Mouse (Mus musculus): ENCODE data around the gene Prkce. TPM values are rescaled to one million over a fixed set of nuclear protein-coding genes. Genes with fewer than 3 reads are reported as not detected.
A peak's percentile ranks its signal among the peaks of the same experiment; 100 is the strongest.

Prkce gene
- polyA plus RNA-seq, 1 experiment from 2014 or later, result 6.8 TPM

- no peaks in the 10 kb centered on the region for H3K27me3 ChIP-seq
- H3K9ac ChIP-seq, result no peak overlapping the region
- peak; percentile 50 for ATAC-seq (replicated peaks; ENCODE audit: low FRiP score)
- H3K36me3 ChIP-seq, result no peaks in the 10 kb centered on the region
- peak overlapping the region; percentile 75 for H3K27ac ChIP-seq
- WGBS, result 49% methylated on average over 4 of the region's 4 CpGs
- H3K4me1 ChIP-seq, result peaks cover 26% of the 10 kb centered on the region
- no peak overlapping the region for H3K4me3 ChIP-seq (replicated peaks)
- no peaks in the 10 kb centered on the region for H3K9me3 ChIP-seq (replicated peaks)
- no peak overlapping the region for H3K4me2 ChIP-seq
Observed at GRCm38 (mm10) chr17:86336652-86337073, 169.1 kb downstream of the Prkce start.

GRCm38 (mm10) chr17:86337076-86337475 is 169.5 kb downstream of the Prkce start:
- H3K4me1 ChIP-seq, result peaks cover 23% of the 10 kb centered on the region
- no peaks in the 10 kb centered on the region for H3K9me3 ChIP-seq (replicated peaks)
- no peak overlapping the region for H3K9ac ChIP-seq
- H3K36me3 ChIP-seq, result no peaks in the 10 kb centered on the region
- 0 out of 2 replicates have a peak, but pooled peaks have one; percentile 13 for ATAC-seq (replicated peaks; ENCODE audit: low FRiP score)
- no peak overlapping the region for H3K4me3 ChIP-seq (replicated peaks)
- H3K27ac ChIP-seq, result peak overlapping the region; percentile 75
- 48% methylated on average over 3 of the region's 3 CpGs for WGBS
- no peak overlapping the region for H3K4me2 ChIP-seq
- no peaks in the 10 kb centered on the region for H3K27me3 ChIP-seq

DNA sequence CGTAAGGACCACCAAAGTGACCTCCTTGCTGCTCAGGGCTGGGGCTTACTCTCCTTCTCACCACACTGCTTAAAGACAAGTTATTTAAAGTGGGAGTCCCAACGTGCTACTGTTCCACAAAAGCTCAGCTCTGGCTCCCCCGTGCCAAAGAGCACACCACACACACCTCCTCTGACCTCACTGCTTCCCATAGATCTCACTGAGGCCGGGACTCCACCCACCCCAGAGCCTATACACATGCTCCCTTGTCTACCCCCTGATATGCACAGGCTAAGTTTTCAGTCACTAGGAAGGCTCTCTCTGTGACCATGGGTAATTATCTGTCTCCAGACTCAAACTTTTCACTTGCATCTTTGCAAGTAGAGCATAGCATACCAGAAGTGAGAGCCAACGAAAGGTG is 170.7 kb downstream of the Prkce start:
- Histone ChIP-seq H3K9me3 (replicated peaks) (no peaks in the 10 kb centered on the region), H3K27me3 (no peaks in the 10 kb centered on the region), H3K4me3 (replicated peaks) (no peak overlapping the region), H3K9ac (no peak overlapping the region), H3K4me2 (no peak overlapping the region), H3K27ac (no peak overlapping the region), H3K36me3 (no peaks in the 10 kb centered on the region), H3K4me1 (peaks cover 23% of the 10 kb centered on the region)
- no peak for ATAC-seq (replicated peaks; ENCODE audit: low FRiP score)
- 56% methylated on average over 5 of the region's 5 CpGs for WGBS

GRCm38 (mm10) chr17:86344032-86344431 is 176.4 kb downstream of the Prkce start:
- ATAC-seq (replicated peaks; ENCODE audit: low FRiP score), result no peak
- H3K9ac ChIP-seq, result no peak overlapping the region
- no peak overlapping the region for H3K4me3 ChIP-seq (replicated peaks)
- no peaks in the 10 kb centered on the region for H3K9me3 ChIP-seq (replicated peaks)
- no peaks in the 10 kb centered on the region for H3K36me3 ChIP-seq
- no peak overlapping the region for H3K27ac ChIP-seq
- H3K27me3 ChIP-seq, result no peaks in the 10 kb centered on the region
- WGBS, result 67% methylated on average over 8 of the region's 8 CpGs
- H3K4me1 ChIP-seq, result 0 out of 2 replicates have a peak, but pooled peaks cover 9% of the 10 kb centered on the region
- no peak overlapping the region for H3K4me2 ChIP-seq

- Histone ChIP-seq H3K4me1 (peaks cover 14% of the 10 kb centered on the region), H3K36me3 (no peaks in the 10 kb centered on the region), H3K4me2 (no peak overlapping the region), H3K4me3 (replicated peaks) (no peak overlapping the region), H3K27me3 (no peaks in the 10 kb centered on the region), H3K27ac (0 out of 2 replicates have a peak overlapping the region, but pooled peaks have one; percentile 29), H3K9ac (no peak overlapping the region), H3K9me3 (replicated peaks) (no peaks in the 10 kb centered on the region)
- WGBS, result 78% methylated on average over 22 of the region's 22 CpGs
- no peak for ATAC-seq (replicated peaks; ENCODE audit: low FRiP score)
Observed at GRCm38 (mm10) chr17:86345234-86346005, 177.8 kb downstream of the Prkce start.

- H3K9me3 ChIP-seq (replicated peaks), result no peaks in the 10 kb centered on the region
- H3K36me3 ChIP-seq, result no peaks in the 10 kb centered on the region
- whole genome bisulfite sequencing, result 64% methylated on average over 3 of the region's 3 CpGs
- H3K4me1 ChIP-seq, result peaks cover 42% of the 10 kb centered on the region
- no peak overlapping the region for H3K9ac ChIP-seq
- H3K4me2 ChIP-seq, result peak overlapping the region; percentile 20; the same call in 1 of the 2 replicates
- ATAC-seq (replicated peaks; ENCODE audit: low FRiP score), result no peak
- H3K27ac ChIP-seq, result peak overlapping the region; percentile 69
- no peaks in the 10 kb centered on the region for H3K27me3 ChIP-seq
- H3K4me3 ChIP-seq (replicated peaks), result no peak overlapping the region
Observed at GRCm38 (mm10) chr17:86350236-86350635, 182.7 kb downstream of the Prkce start.

- WGBS, result 53% methylated on average over 12 of the region's 12 CpGs
- Histone ChIP-seq H3K36me3 (no peaks in the 10 kb centered on the region), H3K4me3 (replicated peaks) (no peak overlapping the region), H3K4me2 (peak overlapping the region; percentile 20), H3K9me3 (replicated peaks) (no peaks in the 10 kb centered on the region), H3K9ac (no peak overlapping the region), H3K27ac (peak overlapping the region; percentile 69), H3K27me3 (no peaks in the 10 kb centered on the region), H3K4me1 (peaks cover 43% of the 10 kb centered on the region)
- ATAC-seq (replicated peaks; ENCODE audit: low FRiP score), result peak; percentile 63; the same call in 1 of the 2 replicates
Observed at GRCm38 (mm10) chr17:86350791-86351261, 183.2 kb downstream of the Prkce start.

- peak overlapping the region; percentile 69 for H3K27ac ChIP-seq
- peak overlapping the region; percentile 20 for H3K4me2 ChIP-seq
- WGBS, result 54% methylated on average over 4 of the region's 4 CpGs
- H3K4me3 ChIP-seq (replicated peaks), result no peak overlapping the region
- H3K36me3 ChIP-seq, result no peaks in the 10 kb centered on the region
- no peak overlapping the region for H3K9ac ChIP-seq
- no peaks in the 10 kb centered on the region for H3K27me3 ChIP-seq
- H3K4me1 ChIP-seq, result peaks cover 46% of the 10 kb centered on the region
- ATAC-seq (replicated peaks; ENCODE audit: low FRiP score), result no peak
- no peaks in the 10 kb centered on the region for H3K9me3 ChIP-seq (replicated peaks)
Observed at GRCm38 (mm10) chr17:86351282-86351681, 183.7 kb downstream of the Prkce start.

- 0 out of 2 replicates have a peak overlapping the region, but pooled peaks have one; percentile 22 for H3K27ac ChIP-seq
- ATAC-seq (replicated peaks; ENCODE audit: low FRiP score), result peak; percentile 44; the same call in 1 of the 2 replicates
Observed at GRCm38 (mm10) chr17:86352247-86353037, 184.9 kb downstream of the Prkce start.

GRCm38 (mm10) chr17:86353679-86354078 is 186.1 kb downstream of the Prkce start:
- peaks cover 53% of the 10 kb centered on the region for H3K4me1 ChIP-seq
- H3K27ac ChIP-seq, result no peak overlapping the region
- no peak overlapping the region for H3K9ac ChIP-seq
- no peaks in the 10 kb centered on the region for H3K9me3 ChIP-seq (replicated peaks)
- no peak overlapping the region for H3K4me2 ChIP-seq
- H3K36me3 ChIP-seq, result no peaks in the 10 kb centered on the region
- no peak for ATAC-seq (replicated peaks; ENCODE audit: low FRiP score)
- H3K4me3 ChIP-seq (replicated peaks), result no peak overlapping the region
- no peaks in the 10 kb centered on the region for H3K27me3 ChIP-seq
- WGBS, result 52% methylated on average over 4 of the region's 4 CpGs

More at GRCm38 (mm10) chr17:86352247-86353037, 184.9 kb downstream of the Prkce start:
- WGBS, result 56% methylated on average over 12 of the region's 12 CpGs
- no peaks in the 10 kb centered on the region for H3K36me3 ChIP-seq
- no peaks in the 10 kb centered on the region for H3K9me3 ChIP-seq (replicated peaks)
- H3K4me3 ChIP-seq (replicated peaks), result no peak overlapping the region
- peaks cover 49% of the 10 kb centered on the region for H3K4me1 ChIP-seq
- no peak overlapping the region for H3K9ac ChIP-seq
- H3K27me3 ChIP-seq, result no peaks in the 10 kb centered on the region
- H3K4me2 ChIP-seq, result no peak overlapping the region

DNA sequence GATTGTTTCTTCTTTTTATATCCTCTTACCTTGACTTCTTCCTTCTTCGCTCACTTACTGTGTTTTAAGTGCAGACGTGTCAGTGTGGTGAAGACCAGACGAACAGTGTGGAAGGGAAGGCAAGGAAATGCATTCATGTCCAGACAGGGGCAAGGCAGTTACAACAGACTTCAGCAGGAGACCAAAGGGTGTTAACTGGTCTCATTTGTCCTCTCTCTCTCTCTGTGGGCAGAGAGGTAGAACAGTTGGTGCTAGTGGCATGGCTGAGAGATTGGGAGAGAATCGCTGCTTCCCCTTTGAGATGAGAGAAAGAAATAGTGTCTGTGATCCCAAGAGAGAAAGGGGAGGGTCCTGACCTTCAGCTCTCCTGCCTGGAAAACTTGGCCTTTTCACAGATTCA is 186.5 kb downstream of the Prkce start:
- Histone ChIP-seq H3K9ac (no peak overlapping the region), H3K36me3 (no peaks in the 10 kb centered on the region), H3K27me3 (no peaks in the 10 kb centered on the region), H3K4me3 (replicated peaks) (no peak overlapping the region), H3K4me2 (no peak overlapping the region), H3K4me1 (peaks cover 56% of the 10 kb centered on the region), H3K27ac (no peak overlapping the region), H3K9me3 (replicated peaks) (no peaks in the 10 kb centered on the region)
- no peak for ATAC-seq (replicated peaks; ENCODE audit: low FRiP score)
- 66% methylated on average over 4 of the region's 4 CpGs for WGBS

DNA sequence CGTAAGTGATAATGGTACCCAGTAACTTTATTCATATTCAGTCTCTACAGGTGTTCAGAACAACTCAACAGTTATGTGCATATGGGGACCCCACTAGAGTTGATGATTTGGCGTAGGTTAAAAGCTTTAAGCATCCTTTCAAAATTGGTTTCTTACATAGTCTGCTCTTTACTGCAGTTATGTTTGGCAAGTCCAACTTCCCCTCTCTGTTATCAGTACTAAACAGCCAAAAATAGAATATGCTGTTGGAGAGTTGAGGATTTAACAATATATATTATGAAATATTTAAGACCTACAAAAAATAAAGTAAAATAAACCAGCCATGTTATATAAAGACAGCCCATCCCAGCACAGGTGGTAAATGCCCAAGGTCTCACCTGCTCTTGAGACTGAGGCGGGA is 187.3 kb downstream of the Prkce start:
- no peaks in the 10 kb centered on the region for H3K27me3 ChIP-seq
- no peak overlapping the region for H3K27ac ChIP-seq
- ATAC-seq (replicated peaks; ENCODE audit: low FRiP score), result no peak
- H3K4me3 ChIP-seq (replicated peaks), result no peak overlapping the region
- peaks cover 55% of the 10 kb centered on the region for H3K4me1 ChIP-seq
- no peak overlapping the region for H3K9ac ChIP-seq
- H3K36me3 ChIP-seq, result no peaks in the 10 kb centered on the region
- H3K4me2 ChIP-seq, result no peak overlapping the region
- WGBS, result 89% methylated on average over 3 of the region's 3 CpGs
- H3K9me3 ChIP-seq (replicated peaks), result no peaks in the 10 kb centered on the region

Measured in kidney, embryonic 15.5 days (tissue).